Mouse (Mus musculus) heart, postnatal 0 days (tissue): ENCODE measurements around the gene Cldn18.

ENCODE experiments used
- CTCF ChIP-seq: IDR thresholded peaks from 2 replicates; pipeline ENCODE4 v1.5.1; 2016; ENCODE audit warnings: antibody characterized with exemption, control low read depth, low read depth
- EP300 ChIP-seq: IDR thresholded peaks from 2 replicates; pipeline ENCODE4 v1.6.1; 2016; ENCODE audit warnings: antibody characterized with exemption, low read depth

GRCm38 (mm10) chr9:99747731-99748130 lies 30.7 kb upstream of the Cldn18 start:
- TF ChIP-seq CTCF (no peak), EP300 (no peak)
